Mouse (Mus musculus) intestine, embryonic 15.5 days (tissue): ENCODE results near the gene Dgcr6. TPM values are rescaled to one million over a fixed set of nuclear protein-coding genes. Genes with fewer than 3 reads are reported as not detected.
"Not testable (repeated sequence)": the region's sequence is repeated elsewhere in the genome, so short reads cannot be mapped to it uniquely, and the experiment has no call there.

Experiments
- ATAC-seq: fragments of 200-750 bp; cut with Nextera tagmentation; 2 replicates; pipeline ENCODE4 v1.8.0; 2017; ENCODE audit warnings: moderate TSS enrichment, moderate library complexity
- H3K27ac ChIP-seq: fragments of 300-500 bp; sonication (generic); 2 replicates; pipeline ENCODE4 v1.5.1; 2015; ENCODE audit warnings: mild to moderate bottlenecking, inconsistent platforms
- H3K27me3 ChIP-seq: fragments of 300-500 bp; sonication (generic); replicated peaks from 2 replicates; pipeline ENCODE4 v1.6.1; 2015; ENCODE audit warnings: inconsistent platforms
- H3K36me3 ChIP-seq: fragments of 300-500 bp; sonication (generic); 2 replicates; pipeline ENCODE4 v1.6.1; 2015; ENCODE audit warnings: inconsistent platforms
- H3K4me1 ChIP-seq: fragments of 300-500 bp; sonication (generic); replicated peaks from 2 replicates; pipeline ENCODE4 v1.6.1; 2015; ENCODE audit warnings: inconsistent platforms
- H3K4me2 ChIP-seq: fragments of 300-500 bp; sonication (generic); replicated peaks from 2 replicates; pipeline ENCODE4 v1.6.1; 2015; ENCODE audit warnings: mild to moderate bottlenecking, inconsistent platforms
- H3K4me3 ChIP-seq: fragments of 300-500 bp; sonication (generic); replicated peaks from 2 replicates; pipeline ENCODE4 v1.5.1; 2015; ENCODE audit warnings: inconsistent platforms
- H3K9ac ChIP-seq: fragments of 300-500 bp; sonication (generic); 2 replicates; pipeline ENCODE4 v1.6.1; 2015; ENCODE audit warnings: inconsistent platforms
- H3K9me3 ChIP-seq: fragments of 300-500 bp; sonication (generic); 2 replicates; pipeline ENCODE4 v1.6.1; 2016; ENCODE audit warnings: inconsistent platforms
- WGBS: fragments of 180-500 bp; shearing (Covaris S2); methylation state at CpG from one replicate; pipeline ENCODE4 v1.1.7; 2015; 5-methylcytosine and 5-hydroxymethylcytosine counted together
- polyA plus RNA-seq: library from polyadenylated mRNA; unstranded; fragments of >200 nt; fragmentation: Nextera tagmentation; extraction: Ambion mirVana; gene quantifications from 2 replicates; pipeline ENCODE4 v1.2.1, GENCODE M21; 2015

Gene Dgcr6
- polyA plus RNA-seq, result 71.2 and 75.7 TPM in 2 replicates

GRCm38 (mm10) chr16:18052731-18053202, at the start of gene Dgcr6:
Gene Dgcr6 (plus strand): TSS chr16:18052860.
- H3K27ac ChIP-seq, result no peak within 1 kb of the TSS
- H3K36me3 ChIP-seq, result no peaks in the 10 kb centered on the region
- 12% methylated on average over 11 of the region's 11 CpGs for WGBS
- H3K9me3 ChIP-seq, result no peaks in the 10 kb centered on the region
- H3K4me3 ChIP-seq, result 0 out of 2 replicates have a peak within 1 kb of the TSS, but pooled peaks have one; percentile 9
- H3K27me3 ChIP-seq, result no peaks in the 10 kb centered on the region
- H3K4me1 ChIP-seq, result peaks cover 3% of the 10 kb centered on the region; the same call in 1 of the 2 replicates
- peak; percentile 86 for ATAC-seq
- H3K9ac ChIP-seq, result no peak within 1 kb of the TSS
- H3K4me2 ChIP-seq, result 0 out of 2 replicates have a peak within 1 kb of the TSS, but pooled peaks have one; percentile 7

- H3K4me2 ChIP-seq, result no peak overlapping the region
- H3K4me1 ChIP-seq, result no peaks in the 10 kb centered on the region
- no peaks in the 10 kb centered on the region for H3K36me3 ChIP-seq
- H3K9ac ChIP-seq, result no peak overlapping the region
- no peaks in the 10 kb centered on the region for H3K27me3 ChIP-seq
- no peaks in the 10 kb centered on the region for H3K9me3 ChIP-seq
- no peak overlapping the region for H3K27ac ChIP-seq
- no peak for ATAC-seq
- WGBS, result 70% methylated on average over 5 of the region's 5 CpGs
- no peak overlapping the region for H3K4me3 ChIP-seq
These were observed 48.1 kb upstream of the Dgcr6 start for GRCm38 (mm10) chr16:18004589-18004988.

- H3K27me3 ChIP-seq, result no peaks in the 10 kb centered on the region
- no peaks in the 10 kb centered on the region for H3K4me1 ChIP-seq
- H3K4me3 ChIP-seq, result no peak overlapping the region
- no peak overlapping the region for H3K27ac ChIP-seq
- no peaks in the 10 kb centered on the region for H3K36me3 ChIP-seq
- H3K9ac ChIP-seq, result no peak overlapping the region
- no peak for ATAC-seq
- 53% methylated on average over 4 of the region's 4 CpGs for WGBS
- H3K4me2 ChIP-seq, result no peak overlapping the region
- H3K9me3 ChIP-seq, result no peaks in the 10 kb centered on the region
These were observed 45.6 kb upstream of the Dgcr6 start for GRCm38 (mm10) chr16:18007083-18007482.

DNA sequence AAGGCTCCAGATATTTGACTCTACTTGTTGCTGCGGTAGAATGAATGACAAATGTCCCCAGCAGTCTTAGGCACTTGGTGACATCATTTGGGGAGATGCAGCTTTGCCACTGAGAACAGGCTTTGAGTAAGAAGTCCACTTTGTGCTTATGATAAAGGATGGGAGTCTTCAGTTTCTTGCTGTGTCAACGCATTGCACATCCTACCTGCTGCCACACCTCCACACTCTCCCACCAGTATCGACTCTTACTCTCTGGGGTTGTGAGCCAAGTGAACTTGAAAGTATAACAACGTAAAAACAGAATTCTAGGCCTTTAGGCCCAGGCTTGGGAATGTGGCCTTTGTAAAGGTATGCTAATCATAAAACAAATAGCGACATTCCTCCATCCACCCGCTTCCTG, 41.6 kb upstream of the Dgcr6 start:
- Histone ChIP-seq H3K36me3 (no peaks in the 10 kb centered on the region), H3K4me3 (no peak overlapping the region), H3K4me2 (no peak overlapping the region), H3K27me3 (no peaks in the 10 kb centered on the region), H3K9ac (no peak overlapping the region), H3K9me3 (no peaks in the 10 kb centered on the region), H3K4me1 (no peaks in the 10 kb centered on the region), H3K27ac (no peak overlapping the region)
- WGBS, result 63% methylated on average over 6 of the region's 6 CpGs
- ATAC-seq, result no peak

DNA sequence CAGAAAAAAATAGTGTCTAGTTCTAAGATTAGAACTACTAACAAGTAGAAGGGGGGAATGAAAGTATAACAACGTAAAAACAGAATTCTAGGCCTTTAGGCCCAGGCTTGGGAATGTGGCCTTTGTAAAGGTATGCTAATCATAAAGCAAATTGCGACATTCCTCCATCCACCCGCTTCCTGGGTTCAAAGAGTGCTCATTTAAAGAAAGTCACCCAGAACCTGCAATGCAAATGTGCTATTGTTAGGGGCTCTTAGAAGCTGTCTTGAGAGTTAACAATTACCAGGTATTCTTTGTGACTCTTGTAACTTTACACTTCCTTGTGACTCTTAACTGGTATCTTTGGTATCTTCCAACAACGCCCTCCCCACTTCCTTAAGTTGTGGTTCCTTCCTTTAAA, 36.2 kb upstream of the Dgcr6 start:
- H3K36me3 ChIP-seq, H3K4me2 ChIP-seq, H3K4me3 ChIP-seq, H3K4me1 ChIP-seq, ATAC-seq, H3K27ac ChIP-seq, H3K9me3 ChIP-seq, H3K9ac ChIP-seq, H3K27me3 ChIP-seq: not testable (repeated sequence)
- WGBS, result 54% methylated on average over 4 of the region's 4 CpGs

DNA sequence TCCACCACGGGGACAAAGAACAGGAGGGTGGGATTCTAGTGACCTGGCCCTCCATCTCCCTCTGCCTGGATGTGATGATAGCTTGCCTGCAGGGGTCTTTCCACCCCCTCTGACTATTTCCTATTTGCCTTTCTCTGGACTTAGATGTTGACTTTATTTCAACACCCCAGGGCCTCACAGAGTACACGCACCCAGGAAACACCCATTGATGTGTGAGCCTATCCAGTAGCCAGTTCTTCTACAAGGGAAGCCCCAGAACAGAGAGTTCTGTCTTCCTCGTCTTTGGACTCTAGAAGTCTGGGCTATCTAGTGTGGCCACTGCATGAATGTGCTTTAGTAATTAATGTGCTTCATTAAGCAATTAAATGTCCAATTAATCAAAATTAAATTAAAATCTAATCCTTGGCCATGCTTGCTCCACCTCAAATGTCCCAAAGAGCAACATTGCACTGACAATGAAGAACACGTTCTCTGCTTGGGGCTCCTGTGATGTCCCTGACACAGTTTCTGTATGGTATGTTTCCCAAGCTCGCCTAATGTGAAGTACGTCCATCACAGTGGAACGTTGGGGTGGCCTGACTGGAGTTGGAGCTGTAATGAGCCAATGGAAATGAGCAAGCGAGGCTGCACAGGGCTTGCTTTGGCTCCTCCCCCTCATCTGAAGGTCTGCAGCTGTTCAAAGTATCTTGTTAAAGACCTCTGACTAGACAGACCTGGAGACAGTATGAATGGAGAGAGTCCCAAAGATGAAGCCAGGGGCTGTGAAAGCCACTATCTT, 29.7 kb upstream of the Dgcr6 start:
- Histone ChIP-seq H3K27me3 (no peaks in the 10 kb centered on the region), H3K27ac (no peak overlapping the region), H3K4me1 (no peaks in the 10 kb centered on the region), H3K4me2 (no peak overlapping the region), H3K36me3 (no peaks in the 10 kb centered on the region), H3K4me3 (no peak overlapping the region), H3K9ac (no peak overlapping the region), H3K9me3 (no peaks in the 10 kb centered on the region)
- ATAC-seq, result no peak
- WGBS, result 62% methylated on average over 8 of the region's 8 CpGs

GRCm38 (mm10) chr16:18027371-18027770, 25.3 kb upstream of the Dgcr6 start:
- Histone ChIP-seq H3K4me1 (no peaks in the 10 kb centered on the region), H3K9me3 (no peaks in the 10 kb centered on the region), H3K27ac (no peak overlapping the region), H3K4me3 (no peak overlapping the region), H3K4me2 (no peak overlapping the region), H3K36me3 (no peaks in the 10 kb centered on the region), H3K9ac (no peak overlapping the region), H3K27me3 (no peaks in the 10 kb centered on the region)
- WGBS, result 57% methylated on average over 2 of the region's 2 CpGs
- no peak for ATAC-seq

DNA sequence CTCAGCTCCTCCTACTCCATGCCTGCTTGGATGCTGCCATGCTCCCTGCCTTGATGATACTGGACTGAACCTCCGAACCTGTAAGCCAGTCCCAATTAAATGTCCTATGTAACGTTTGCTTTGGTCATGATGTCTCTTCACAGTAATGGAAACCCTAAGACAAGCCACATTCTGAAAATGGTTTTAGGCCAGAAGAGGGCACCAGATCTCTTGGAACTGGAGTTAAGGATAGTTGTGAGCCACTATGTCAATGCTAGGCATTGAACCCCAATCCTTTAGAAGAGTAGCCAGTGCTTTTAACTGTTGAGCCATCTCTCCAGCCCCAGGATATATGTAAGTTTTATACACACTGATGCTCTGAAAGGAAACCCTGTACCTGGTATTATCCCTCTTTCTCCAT, 20.9 kb upstream of the Dgcr6 start:
- 58% methylated on average over 2 of the region's 2 CpGs for WGBS
- 0 out of 2 replicates have a peak, but pooled peaks cover 2% of the 10 kb centered on the region for H3K4me1 ChIP-seq
- ATAC-seq, result no peak

GRCm38 (mm10) chr16:18033289-18033688, 19.4 kb upstream of the Dgcr6 start:
- no peak overlapping the region for H3K9ac ChIP-seq
- no peak overlapping the region for H3K4me3 ChIP-seq
- no peaks in the 10 kb centered on the region for H3K27me3 ChIP-seq
- no peak for ATAC-seq
- no peak overlapping the region for H3K27ac ChIP-seq
- H3K9me3 ChIP-seq, result no peaks in the 10 kb centered on the region
- no peak overlapping the region for H3K4me2 ChIP-seq
- WGBS, result 74% methylated on average over 4 of the region's 4 CpGs
- H3K4me1 ChIP-seq, result 0 out of 2 replicates have a peak, but pooled peaks cover 2% of the 10 kb centered on the region
- no peaks in the 10 kb centered on the region for H3K36me3 ChIP-seq

More for the DNA sequence above, 20.9 kb upstream of the Dgcr6 start:
- Histone ChIP-seq H3K4me3 (no peak overlapping the region), H3K9me3 (no peaks in the 10 kb centered on the region), H3K4me2 (no peak overlapping the region), H3K9ac (no peak overlapping the region), H3K27ac (no peak overlapping the region), H3K36me3 (no peaks in the 10 kb centered on the region), H3K27me3 (no peaks in the 10 kb centered on the region)

DNA sequence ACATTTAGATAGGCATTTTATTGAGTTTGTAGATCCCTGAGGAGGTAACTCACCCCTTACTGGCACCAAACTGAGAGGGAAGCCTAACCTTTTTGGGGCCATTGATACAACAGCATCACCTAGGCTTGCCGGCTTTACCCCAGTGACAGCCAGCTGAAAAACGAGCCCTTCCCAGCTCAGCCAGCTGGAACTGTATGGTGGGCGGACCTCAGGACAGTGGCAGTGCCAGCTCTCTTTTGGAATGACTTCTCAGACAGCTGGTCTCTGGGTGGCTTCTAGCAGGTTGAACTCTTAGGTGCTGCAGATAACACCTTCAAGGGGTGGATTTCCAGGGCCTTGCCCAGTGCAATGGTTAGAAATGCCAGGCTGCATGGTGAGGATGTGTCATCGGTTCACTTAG, 18.4 kb upstream of the Dgcr6 start:
- Histone ChIP-seq H3K36me3 (no peaks in the 10 kb centered on the region), H3K9me3 (no peaks in the 10 kb centered on the region), H3K4me3 (no peak overlapping the region), H3K27me3 (no peaks in the 10 kb centered on the region), H3K4me2 (no peak overlapping the region), H3K4me1 (0 out of 2 replicates have a peak, but pooled peaks cover 2% of the 10 kb centered on the region), H3K27ac (no peak overlapping the region), H3K9ac (no peak overlapping the region)
- 72% methylated on average over 4 of the region's 4 CpGs for WGBS
- ATAC-seq, result no peak

GRCm38 (mm10) chr16:18036425-18036955, 16.2 kb upstream of the Dgcr6 start:
- no peak overlapping the region for H3K9ac ChIP-seq
- no peak overlapping the region for H3K4me2 ChIP-seq
- no peak overlapping the region for H3K4me3 ChIP-seq
- WGBS, result 19% methylated on average over 16 of the region's 16 CpGs
- ATAC-seq, result peak; percentile 86
- H3K27ac ChIP-seq, result no peak overlapping the region
- 0 out of 2 replicates have a peak, but pooled peaks cover 2% of the 10 kb centered on the region for H3K4me1 ChIP-seq
- H3K36me3 ChIP-seq, result no peaks in the 10 kb centered on the region
- H3K27me3 ChIP-seq, result no peaks in the 10 kb centered on the region
- no peaks in the 10 kb centered on the region for H3K9me3 ChIP-seq

DNA sequence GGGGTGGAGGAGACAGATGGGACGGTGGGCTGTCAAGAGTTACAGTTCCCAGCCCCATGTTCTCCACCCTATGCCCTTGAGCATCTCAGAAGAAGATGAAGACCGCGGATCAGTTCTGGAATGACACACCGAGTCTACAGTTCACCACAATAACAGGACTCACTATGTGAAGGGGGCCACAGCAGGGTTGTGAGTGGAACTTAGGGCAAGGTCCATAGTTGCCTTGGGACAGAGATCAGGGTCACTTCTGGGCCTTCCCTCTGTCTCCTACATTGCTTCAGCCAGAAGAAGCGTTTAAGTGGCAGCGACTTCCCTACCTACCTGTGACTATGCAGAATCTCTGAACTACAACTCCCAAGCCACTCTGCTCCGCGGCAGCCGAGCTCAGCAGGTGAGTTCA, 15.6 kb upstream of the Dgcr6 start:
- Histone ChIP-seq H3K27me3 (no peaks in the 10 kb centered on the region), H3K4me2 (no peak overlapping the region), H3K36me3 (no peaks in the 10 kb centered on the region), H3K9ac (no peak overlapping the region), H3K27ac (no peak overlapping the region), H3K4me1 (0 out of 2 replicates have a peak, but pooled peaks cover 2% of the 10 kb centered on the region), H3K4me3 (no peak overlapping the region), H3K9me3 (no peaks in the 10 kb centered on the region)
- peak; percentile 39; the same call in 1 of the 2 replicates for ATAC-seq
- 47% methylated on average over 9 of the region's 9 CpGs for WGBS
